Mouse (Mus musculus) cerebellum, adult 2 months (tissue): ENCODE measurements around the gene Mif. TPM values are rescaled to one million over a fixed set of nuclear protein-coding genes. Genes with fewer than 3 reads are reported as not detected.
"Not testable (repeated sequence)": the region's sequence is repeated elsewhere in the genome, so short reads cannot be mapped to it uniquely, and the experiment has no call there.

Source experiments
- DNase-seq, 2 experiments: peaks; one replicate each; pipeline ENCODE4 v3.0.0; 2021
- H3K27ac ChIP-seq: fragments of 200-500 bp; 2 replicates; pipeline ENCODE4 v1.5.1; 2012; ENCODE audit warnings: low read length, control low read depth, inconsistent platforms; ENCODE audit not compliant: insufficient read depth
- H3K27me3 ChIP-seq: fragments of 200-500 bp; 2 replicates; pipeline ENCODE4 v1.6.1; 2012; ENCODE audit warnings: inconsistent platforms, mild to moderate bottlenecking, low read length, moderate library complexity; ENCODE audit not compliant: control insufficient read depth, insufficient read depth
- H3K4me1 ChIP-seq: fragments of 200-500 bp; 2 replicates; pipeline ENCODE4 v1.6.1; 2011; ENCODE audit warnings: low read length; ENCODE audit not compliant: control insufficient read depth, insufficient read depth
- H3K4me3 ChIP-seq: fragments of 200-500 bp; replicated peaks from 2 replicates; pipeline ENCODE3; 2011; ENCODE audit warnings: mild to moderate bottlenecking, low read depth, low read length, control low read depth; ENCODE audit not compliant: insufficient read depth
- CTCF ChIP-seq: fragments of 200-500 bp; IDR thresholded peaks from 2 replicates; pipeline ENCODE4 v1.5.1; 2011; ENCODE audit warnings: low read depth, mild to moderate bottlenecking, control low read depth, low read length, moderate library complexity, borderline replicate concordance; ENCODE audit not compliant: insufficient read depth
- POLR2A ChIP-seq: fragments of 200-500 bp; IDR thresholded peaks from 2 replicates; pipeline ENCODE4 v1.6.1; 2011; ENCODE audit warnings: low read length, control low read depth, borderline replicate concordance; ENCODE audit not compliant: insufficient read depth
- WGBS: fragments of 180-500 bp; shearing (Covaris S2); methylation state at CpG from one replicate; pipeline ENCODE4 v1.1.7; 2018; 5-methylcytosine and 5-hydroxymethylcytosine counted together
- polyA plus RNA-seq: library from polyadenylated mRNA; depleted of rRNA; stranded (reverse); fragments of >200 nt; gene quantifications from 2 replicates; pipeline ENCODE4 v1.2.3, GENCODE M21; 2012; rRNA removed

Mif gene
- 1,309 and 1,339 TPM in 2 replicates for polyA plus RNA-seq

DNA sequence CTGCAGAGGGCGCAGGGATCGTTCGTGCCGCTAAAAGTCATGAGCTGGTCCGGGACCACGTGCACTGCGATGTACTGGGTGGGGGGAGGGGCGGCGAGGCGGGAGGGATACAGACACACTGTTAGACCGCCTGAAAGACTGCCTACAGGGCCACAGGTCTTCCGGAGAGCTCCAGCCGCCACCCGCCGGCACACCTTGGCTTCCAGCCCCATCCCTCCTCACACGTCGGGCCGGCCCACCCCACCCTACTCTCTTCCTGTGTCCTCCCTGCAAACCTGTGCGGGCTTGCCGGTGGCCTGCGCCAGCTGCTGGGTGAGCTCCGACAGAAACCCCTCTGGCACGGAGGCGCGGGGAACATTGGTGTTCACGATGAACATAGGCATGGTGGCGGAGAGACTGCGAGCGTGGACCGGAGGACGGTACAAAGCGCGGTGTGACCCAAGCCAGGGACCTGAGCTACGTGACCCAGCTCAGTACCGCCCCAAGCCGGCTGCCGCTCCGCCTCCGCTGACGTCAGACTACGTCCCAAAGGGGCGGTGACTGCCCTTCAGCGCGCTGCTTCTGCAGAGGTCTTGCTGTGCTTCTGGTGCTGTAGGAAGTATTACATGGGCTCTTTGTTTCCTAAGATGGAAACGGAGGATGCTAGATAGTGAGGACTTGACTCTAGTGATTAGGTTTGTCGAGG, at the start of gene Mif:
Gene Mif, minus strand, starts transcription at position 455 of the 685 bp plus-strand sequence.
- H3K27ac ChIP-seq: peak within 1 kb of the TSS; percentile 57
- TF ChIP-seq POLR2A: peak; percentile 98
- peak within 1 kb of the TSS; percentile 75 for H3K4me3 ChIP-seq
- WGBS: under 1% methylated on average over 44 of the region's 46 CpGs
- not testable (repeated sequence) for H3K4me1 ChIP-seq, H3K27me3 ChIP-seq
- peak; percentile 90 to 91 for DNase-seq

DNA sequence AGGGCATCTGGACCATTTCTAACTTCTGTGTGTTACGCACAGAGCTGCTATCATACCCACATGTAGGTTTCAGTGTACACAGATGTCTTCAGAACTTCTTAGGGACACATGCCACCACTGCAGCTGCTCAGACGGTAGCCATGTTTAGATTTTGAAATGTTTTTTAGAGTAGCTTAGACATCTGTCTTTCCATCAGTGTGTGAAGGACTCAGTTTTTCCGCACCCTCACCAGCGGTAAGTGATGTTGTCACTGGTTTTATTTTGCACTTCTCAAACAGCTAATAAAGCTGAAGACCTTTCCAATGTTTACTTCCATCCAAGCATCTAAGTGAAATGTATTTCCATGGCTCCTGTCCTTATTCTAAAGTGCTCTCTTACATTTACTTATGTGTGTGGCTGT, 46.8 kb upstream of the Mif start:
- Histone ChIP-seq H3K27ac (no peak overlapping the region), H3K4me1 (no peaks in the 10 kb centered on the region), H3K4me3 (no peak overlapping the region), H3K27me3 (no peaks in the 10 kb centered on the region)
- DNase-seq: no peak
- no peak for TF ChIP-seq POLR2A
- no peak for TF ChIP-seq CTCF
- 92% methylated on average over 4 of the region's 4 CpGs for WGBS

DNA sequence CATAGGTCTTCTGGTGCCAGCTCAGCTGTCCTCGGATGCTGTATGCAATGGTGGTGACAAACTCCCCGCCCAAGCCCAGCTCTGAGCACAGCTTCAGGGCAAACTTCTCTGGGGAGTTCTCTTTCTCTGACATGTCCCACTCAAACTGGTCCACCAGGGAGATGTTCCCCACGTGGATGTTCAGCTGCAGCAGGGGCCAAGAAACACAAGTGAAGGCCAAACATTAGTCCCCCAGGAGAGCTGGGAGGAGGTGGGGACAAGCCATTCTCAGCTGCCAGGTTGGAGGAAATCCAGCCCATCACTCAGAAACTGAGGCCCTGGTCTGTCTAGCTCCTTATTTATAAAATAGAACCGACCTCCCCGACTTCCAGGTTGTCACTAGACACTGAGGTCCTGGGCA, 44.4 kb upstream of the Mif start:
- WGBS: 68% methylated on average over 5 of the region's 5 CpGs
- H3K4me1 ChIP-seq: no peaks in the 10 kb centered on the region; the same call in 1 of the 2 replicates
- DNase-seq: no peak
- H3K27ac ChIP-seq: no peak overlapping the region
- H3K4me3 ChIP-seq: no peak overlapping the region
- TF ChIP-seq CTCF: no peak
- TF ChIP-seq POLR2A: no peak
- no peaks in the 10 kb centered on the region for H3K27me3 ChIP-seq

DNA sequence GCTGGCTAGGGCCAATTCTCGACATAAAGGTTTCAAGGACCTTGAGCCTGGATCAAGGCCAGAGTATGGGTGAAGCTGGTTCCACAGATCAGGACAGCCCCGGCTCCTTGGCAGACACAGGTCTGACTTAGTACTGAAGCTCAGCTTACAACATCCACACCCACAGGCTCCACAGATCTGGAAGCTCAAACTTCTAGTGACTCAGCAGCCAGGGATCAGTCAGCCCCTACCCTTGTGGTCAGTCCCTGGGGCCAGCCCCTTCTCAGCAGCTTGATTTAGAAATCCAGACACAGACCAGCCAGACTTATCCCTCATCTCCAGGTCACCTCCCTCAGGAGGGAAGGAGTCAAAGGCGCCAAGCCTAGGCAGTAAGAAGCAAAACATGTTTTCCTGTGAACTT, 38.8 kb upstream of the Mif start:
- Histone ChIP-seq H3K4me3 (no peak overlapping the region), H3K4me1 (peaks cover 8% of the 10 kb centered on the region), H3K27ac (0 out of 2 replicates have a peak overlapping the region, but pooled peaks have one; percentile 4), H3K27me3 (no peaks in the 10 kb centered on the region)
- 28% methylated on average over 3 of the region's 3 CpGs for whole genome bisulfite sequencing
- no peak for DNase-seq
- TF ChIP-seq POLR2A: no peak
- TF ChIP-seq CTCF: no peak

DNA sequence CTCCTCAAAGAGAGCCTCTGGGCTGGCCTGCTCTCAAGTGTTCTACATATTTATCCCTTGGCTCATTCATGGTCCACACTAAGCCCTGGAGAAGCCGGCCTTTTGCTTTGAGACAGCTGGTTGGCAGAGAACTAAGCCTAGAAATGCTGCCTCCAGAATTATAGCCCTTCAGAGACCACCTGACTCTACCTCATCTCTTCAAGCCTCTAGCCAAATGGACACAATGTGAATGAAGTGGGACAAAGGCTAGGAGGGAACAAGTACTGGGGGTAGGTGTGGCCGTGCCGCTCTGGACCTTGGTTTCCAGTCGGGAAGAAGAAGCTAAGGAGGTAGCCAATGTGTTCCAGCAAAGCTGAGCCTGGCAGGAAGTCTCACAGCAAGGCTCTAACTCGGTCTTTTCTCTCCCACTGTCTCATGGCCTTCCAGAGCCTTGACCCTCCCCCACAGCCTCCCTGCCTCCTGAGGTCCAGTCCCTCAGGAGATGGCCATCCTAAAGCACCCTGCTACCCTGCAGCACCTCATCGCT, 38.1 kb upstream of the Mif start:
- 42% methylated on average over 6 of the region's 6 CpGs for WGBS
- no peak for DNase-seq
- TF ChIP-seq CTCF (no peak), POLR2A (no peak)
- peak overlapping the region; percentile 48; the same call in 1 of the 2 replicates for H3K27ac ChIP-seq
- no peaks in the 10 kb centered on the region for H3K27me3 ChIP-seq
- peaks cover 8% of the 10 kb centered on the region for H3K4me1 ChIP-seq
- no peak overlapping the region for H3K4me3 ChIP-seq

DNA sequence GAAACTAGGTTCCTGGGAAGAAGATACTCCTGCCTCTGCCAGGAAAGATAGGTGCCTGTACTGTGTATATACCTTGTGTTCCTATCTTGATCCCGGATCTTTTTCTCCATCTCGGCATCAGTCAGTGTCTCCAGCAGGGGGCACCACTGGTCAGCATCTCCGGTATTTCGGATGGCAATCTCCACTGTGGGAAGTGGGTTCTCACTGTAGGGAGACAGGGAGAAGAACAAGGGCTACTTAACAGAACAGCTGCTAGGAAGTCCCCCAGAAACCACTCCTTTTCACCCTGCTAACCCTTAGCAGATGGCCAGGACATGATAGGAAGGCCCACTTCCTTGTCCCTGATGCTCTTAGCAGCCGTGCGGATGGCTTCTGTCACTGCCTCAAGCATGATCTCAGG, 37.3 kb upstream of the Mif start:
- peaks cover 8% of the 10 kb centered on the region for H3K4me1 ChIP-seq
- 16% methylated on average over 6 of the region's 6 CpGs for WGBS
- peak; percentile 69 to 81 for DNase-seq
- peak; percentile 87 for TF ChIP-seq CTCF
- no peak for TF ChIP-seq POLR2A
- H3K27me3 ChIP-seq: no peaks in the 10 kb centered on the region
- H3K4me3 ChIP-seq: no peak overlapping the region
- no peak overlapping the region for H3K27ac ChIP-seq

DNA sequence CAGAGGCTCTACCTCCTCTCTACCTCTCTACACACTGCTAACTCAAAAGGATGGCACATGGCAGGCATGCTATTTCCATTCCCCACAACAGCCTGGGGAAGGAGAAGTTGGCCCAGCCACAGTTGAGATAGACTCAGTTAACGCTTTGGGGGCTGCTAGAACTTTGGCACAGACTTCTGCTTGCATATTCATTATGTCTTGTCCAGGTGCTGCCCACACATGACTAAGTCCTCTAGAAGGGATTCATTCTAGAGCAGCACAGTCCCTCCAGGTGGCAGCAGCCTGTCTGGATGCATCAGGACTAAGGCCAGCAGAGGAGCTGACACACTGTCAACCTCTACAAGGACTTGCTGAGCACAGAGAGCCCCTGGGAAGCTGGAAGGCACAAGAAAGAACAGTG, 36.2 kb upstream of the Mif start:
- Histone ChIP-seq H3K4me1 (peaks cover 8% of the 10 kb centered on the region), H3K27ac (no peak overlapping the region), H3K4me3 (no peak overlapping the region), H3K27me3 (no peaks in the 10 kb centered on the region)
- 43% methylated on average over 1 of the region's 1 CpGs for WGBS
- TF ChIP-seq POLR2A: no peak
- TF ChIP-seq CTCF: no peak
- DNase-seq: no peak

DNA sequence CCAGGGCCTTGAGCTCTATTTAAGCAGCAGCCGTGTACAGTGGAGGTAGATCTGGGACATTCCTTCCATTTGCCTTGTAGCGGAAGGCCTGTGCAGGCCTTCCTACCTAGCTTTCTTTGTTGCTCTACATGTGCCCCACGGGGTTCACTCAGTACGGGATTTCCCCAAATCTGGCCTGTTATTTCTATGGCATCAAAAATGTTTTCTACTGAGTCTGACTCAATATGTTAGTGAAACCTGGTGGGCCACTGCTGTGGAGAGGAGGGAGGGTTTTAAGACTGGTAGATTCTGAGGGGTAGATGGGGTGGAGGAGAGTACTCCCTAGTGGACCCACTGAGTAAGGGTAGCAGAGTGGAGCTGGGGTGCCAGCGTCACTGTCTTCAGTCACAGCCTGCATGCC, 35.7 kb upstream of the Mif start:
- no peak for DNase-seq

More for the DNA sequence above, 35.7 kb upstream of the Mif start:
- H3K27me3 ChIP-seq: no peaks in the 10 kb centered on the region
- peaks cover 8% of the 10 kb centered on the region for H3K4me1 ChIP-seq
- no peak overlapping the region for H3K27ac ChIP-seq
- no peak for TF ChIP-seq POLR2A
- H3K4me3 ChIP-seq: no peak overlapping the region
- WGBS: 93% methylated on average over 5 of the region's 5 CpGs
